Mouse (Mus musculus): ENCODE measurements at regions not wholly inside any gene's neighbourhood (a gene's known extent, or its start where the extent isn't known, plus 50 kb on each side); places are given as distances from the start of the nearest gene placed in this dataset.
A peak's percentile ranks its signal among the peaks of the same experiment; 100 is the strongest.
"Not testable (repeated sequence)": the region's sequence is repeated elsewhere in the genome, so short reads cannot be mapped to it uniquely, and the experiment has no call there.

DNA sequence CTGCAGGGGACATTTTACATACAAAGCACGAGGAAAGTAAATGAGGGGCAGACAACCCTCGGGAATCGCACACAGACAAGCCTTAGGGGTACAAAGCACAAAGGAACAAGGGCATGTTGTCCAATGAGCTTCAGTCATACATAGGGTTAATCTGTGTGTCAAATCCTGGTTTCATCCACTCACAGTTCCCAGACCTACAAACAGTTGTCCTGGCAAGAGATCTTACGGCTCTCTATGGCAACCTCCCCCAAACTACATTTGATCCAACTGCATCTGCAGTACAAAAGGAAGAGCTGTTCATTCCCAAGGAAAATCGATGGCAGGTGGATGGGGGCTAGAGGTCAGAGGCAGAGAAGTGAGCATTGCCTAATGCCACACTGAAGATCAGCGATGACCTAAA is 413.9 kb downstream of the Med10 start:
- H3K9ac ChIP-seq, result no peak overlapping the region
- no peak overlapping the region for H3K27ac ChIP-seq
- WGBS, result 77% methylated on average over 6 of the region's 6 CpGs
- no peaks in the 10 kb centered on the region for H3K27me3 ChIP-seq
- ATAC-seq (ENCODE audit: low FRiP score, low read depth), result no peak
- H3K4me2 ChIP-seq (replicated peaks), result no peak overlapping the region
- no peaks in the 10 kb centered on the region for H3K9me3 ChIP-seq
- H3K4me3 ChIP-seq, result no peak overlapping the region
- no peaks in the 10 kb centered on the region for H3K36me3 ChIP-seq
- H3K4me1 ChIP-seq, result peaks cover 8% of the 10 kb centered on the region; the same call in 1 of the 2 replicates

DNA sequence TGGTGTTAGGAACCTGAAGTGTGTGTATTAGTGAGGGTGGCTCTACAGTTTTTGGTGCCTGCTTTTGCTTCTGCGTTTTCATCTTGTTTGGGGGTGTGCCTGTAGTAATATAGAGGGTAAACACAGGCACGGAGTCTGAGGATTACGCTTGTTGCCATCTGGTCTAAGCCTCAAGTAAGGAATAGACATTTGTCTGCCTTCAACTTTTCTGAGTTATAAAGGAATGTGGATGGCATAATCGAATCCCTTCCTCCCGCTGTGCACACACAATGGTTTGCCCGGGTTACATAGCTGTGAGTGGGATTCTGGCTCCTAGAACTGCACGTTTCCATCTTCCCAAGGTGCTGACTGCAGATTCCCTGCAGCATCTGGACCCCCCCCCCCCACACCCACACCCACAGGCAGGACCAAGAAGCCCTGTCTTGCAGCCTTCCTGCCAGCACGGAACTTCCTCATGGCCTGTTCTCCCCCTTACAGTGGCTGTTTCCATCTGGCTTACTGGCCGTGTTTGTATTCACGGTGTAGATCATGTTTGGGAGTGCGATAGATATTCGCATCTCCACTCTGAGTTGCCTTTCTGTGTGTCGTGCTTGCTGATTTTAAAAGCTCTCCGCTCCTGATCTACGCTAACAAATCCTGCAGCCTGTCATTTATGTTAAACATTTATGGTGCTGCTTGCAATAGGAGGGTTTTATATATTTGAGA is 415.4 kb downstream of the Med10 start:
- no peaks in the 10 kb centered on the region for H3K36me3 ChIP-seq
- H3K4me1 ChIP-seq, result peaks cover 8% of the 10 kb centered on the region; the same call in 1 of the 2 replicates
- H3K27ac ChIP-seq, result no peak overlapping the region
- no peaks in the 10 kb centered on the region for H3K9me3 ChIP-seq
- H3K4me2 ChIP-seq (replicated peaks), result no peak overlapping the region
- H3K9ac ChIP-seq, result no peak overlapping the region
- H3K27me3 ChIP-seq, result no peaks in the 10 kb centered on the region
- no peak overlapping the region for H3K4me3 ChIP-seq
- ATAC-seq (ENCODE audit: low FRiP score, low read depth), result no peak
- 69% methylated on average over 15 of the region's 15 CpGs for WGBS

DNA sequence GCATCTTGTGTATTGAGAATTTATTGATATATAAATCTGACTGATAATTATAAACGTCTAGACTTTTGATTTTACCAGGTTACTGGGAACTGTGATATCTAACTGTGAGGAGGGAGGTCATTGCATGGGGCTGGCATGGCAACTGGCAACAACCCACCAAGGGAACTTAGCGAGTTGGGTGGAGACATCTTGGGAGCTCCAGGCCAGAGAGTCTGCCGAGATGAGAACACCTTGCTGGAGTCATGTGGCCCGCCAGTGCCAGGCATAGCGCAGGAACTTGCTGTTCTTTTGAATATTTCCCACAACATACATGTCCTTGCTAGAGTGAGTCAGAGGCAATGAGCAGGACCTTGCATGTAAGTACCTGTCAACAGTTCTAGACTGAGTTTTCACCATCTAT is 413.9 kb downstream of the Ice1 start:
- H3K4me3 ChIP-seq, result no peak overlapping the region
- H3K36me3 ChIP-seq, result no peaks in the 10 kb centered on the region
- ATAC-seq (ENCODE audit: low FRiP score, low read depth), result no peak
- no peaks in the 10 kb centered on the region for H3K9me3 ChIP-seq
- 85% methylated on average over 5 of the region's 5 CpGs for WGBS
- H3K9ac ChIP-seq, result no peak overlapping the region
- no peak overlapping the region for H3K27ac ChIP-seq
- H3K4me2 ChIP-seq (replicated peaks), result no peak overlapping the region
- no peaks in the 10 kb centered on the region for H3K27me3 ChIP-seq
- H3K4me1 ChIP-seq, result no peaks in the 10 kb centered on the region

DNA sequence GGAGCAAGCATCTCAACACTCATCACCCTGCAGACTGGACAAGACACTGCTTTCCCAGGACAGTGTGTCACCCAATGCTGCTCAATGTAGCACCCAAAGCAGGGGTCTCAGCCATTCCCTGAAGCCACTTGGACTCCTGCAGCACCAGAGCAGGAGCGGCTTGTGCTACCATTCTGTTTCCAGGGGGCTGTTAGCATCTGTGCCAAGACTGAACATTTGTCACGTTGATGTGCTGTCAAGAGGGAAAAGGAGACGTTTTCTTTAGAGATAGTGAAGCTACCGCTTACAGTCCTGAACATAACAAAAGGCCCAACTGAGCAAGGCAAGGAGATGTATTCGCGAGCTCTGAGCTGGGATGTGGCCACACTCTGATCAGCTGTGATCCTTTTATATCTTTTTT is 410.3 kb downstream of the Ice1 start:
- no peak overlapping the region for H3K27ac ChIP-seq
- no peaks in the 10 kb centered on the region for H3K4me1 ChIP-seq
- 82% methylated on average over 6 of the region's 6 CpGs for WGBS
- no peak overlapping the region for H3K9ac ChIP-seq
- no peaks in the 10 kb centered on the region for H3K36me3 ChIP-seq
- H3K27me3 ChIP-seq, result no peaks in the 10 kb centered on the region
- no peaks in the 10 kb centered on the region for H3K9me3 ChIP-seq
- H3K4me3 ChIP-seq, result no peak overlapping the region
- H3K4me2 ChIP-seq (replicated peaks), result no peak overlapping the region
- ATAC-seq (ENCODE audit: low FRiP score, low read depth), result no peak

DNA sequence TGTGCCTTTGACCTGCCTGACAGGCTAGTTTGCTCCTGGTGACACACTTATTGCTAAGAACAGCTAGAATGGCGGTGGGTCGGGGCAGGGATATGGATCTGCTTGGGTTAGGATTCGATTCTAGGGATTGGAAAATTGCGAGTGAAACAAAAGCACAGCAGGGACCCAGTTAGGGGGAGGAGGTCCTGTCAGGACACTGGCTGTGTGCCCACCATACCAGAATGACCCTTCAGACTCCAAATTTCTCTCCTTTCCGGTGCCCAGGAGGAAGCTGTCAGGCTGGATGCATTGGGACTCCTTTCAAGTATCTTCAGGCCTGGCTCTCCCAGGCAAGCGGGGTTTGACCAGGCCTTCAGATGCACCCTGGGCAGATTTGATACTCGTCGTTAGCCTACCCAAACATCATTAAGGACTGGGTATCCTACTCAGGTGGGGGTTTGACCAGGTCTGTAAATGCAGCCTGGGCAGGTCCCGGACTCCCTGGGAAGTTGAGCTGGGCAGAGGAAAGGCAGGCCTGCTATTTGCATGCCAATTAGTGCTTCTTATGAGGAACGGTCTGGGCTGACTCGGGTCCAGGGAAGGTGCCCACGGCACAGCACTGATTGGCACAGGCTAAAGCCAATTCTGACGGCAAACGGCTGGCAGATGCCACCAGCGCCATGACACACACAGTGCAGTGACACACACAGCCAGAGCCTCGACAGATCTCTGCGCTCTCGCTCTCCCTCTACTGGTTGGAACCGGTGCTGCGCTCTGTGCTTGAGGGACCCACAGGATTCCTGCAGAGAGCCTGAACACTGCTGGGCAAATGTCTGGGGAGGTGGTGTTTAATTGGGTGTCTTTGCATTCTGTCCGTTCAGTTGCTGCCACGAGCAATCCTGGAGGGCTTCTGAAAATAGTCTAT is 403.3 kb downstream of the Ice1 start:
- 38% methylated on average over 22 of the region's 22 CpGs for WGBS
- Histone ChIP-seq H3K27me3 (peaks cover 3% of the 10 kb centered on the region; the same call in 1 of the 2 replicates), H3K4me2 (replicated peaks) (peak overlapping the region; percentile 48), H3K4me3 (no peak overlapping the region), H3K4me1 (no peaks in the 10 kb centered on the region), H3K9ac (no peak overlapping the region), H3K27ac (no peak overlapping the region), H3K36me3 (no peaks in the 10 kb centered on the region), H3K9me3 (no peaks in the 10 kb centered on the region)
- ATAC-seq (ENCODE audit: low FRiP score, low read depth), result peak; percentile 72

DNA sequence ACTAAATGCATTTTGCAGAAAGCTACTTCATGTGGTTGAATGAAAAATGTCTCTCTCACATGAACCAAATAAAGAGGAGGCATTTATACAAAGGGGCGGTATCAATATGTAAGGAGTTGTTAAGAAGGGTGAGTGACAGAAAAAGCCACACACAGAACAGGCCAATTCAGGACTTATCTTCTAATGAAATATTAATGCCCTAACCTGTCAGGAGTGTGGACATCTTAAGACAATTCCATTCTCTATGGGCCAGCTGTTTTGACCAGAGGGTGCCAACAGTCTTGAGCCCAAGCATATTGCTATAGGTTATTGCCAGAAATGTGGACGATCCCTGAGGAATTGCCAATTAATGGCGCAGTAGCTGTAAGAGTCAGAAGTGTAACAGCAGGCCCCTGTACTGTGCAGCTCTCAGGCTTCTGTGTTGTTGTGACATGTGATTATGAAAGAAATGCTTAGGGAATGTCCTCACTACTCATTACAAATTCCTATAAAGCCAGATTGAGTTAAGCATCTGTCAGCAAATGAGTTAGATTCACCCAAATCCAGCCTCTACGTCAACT is 393.8 kb downstream of the Ice1 start:
- H3K4me2 ChIP-seq (replicated peaks), result no peak overlapping the region
- no peaks in the 10 kb centered on the region for H3K36me3 ChIP-seq
- no peaks in the 10 kb centered on the region for H3K9me3 ChIP-seq
- no peaks in the 10 kb centered on the region for H3K27me3 ChIP-seq
- no peak for ATAC-seq (ENCODE audit: low FRiP score, low read depth)
- no peak overlapping the region for H3K4me3 ChIP-seq
- H3K9ac ChIP-seq, result no peak overlapping the region
- H3K27ac ChIP-seq, result no peak overlapping the region
- 91% methylated on average over 4 of the region's 4 CpGs for WGBS
- no peaks in the 10 kb centered on the region for H3K4me1 ChIP-seq

DNA sequence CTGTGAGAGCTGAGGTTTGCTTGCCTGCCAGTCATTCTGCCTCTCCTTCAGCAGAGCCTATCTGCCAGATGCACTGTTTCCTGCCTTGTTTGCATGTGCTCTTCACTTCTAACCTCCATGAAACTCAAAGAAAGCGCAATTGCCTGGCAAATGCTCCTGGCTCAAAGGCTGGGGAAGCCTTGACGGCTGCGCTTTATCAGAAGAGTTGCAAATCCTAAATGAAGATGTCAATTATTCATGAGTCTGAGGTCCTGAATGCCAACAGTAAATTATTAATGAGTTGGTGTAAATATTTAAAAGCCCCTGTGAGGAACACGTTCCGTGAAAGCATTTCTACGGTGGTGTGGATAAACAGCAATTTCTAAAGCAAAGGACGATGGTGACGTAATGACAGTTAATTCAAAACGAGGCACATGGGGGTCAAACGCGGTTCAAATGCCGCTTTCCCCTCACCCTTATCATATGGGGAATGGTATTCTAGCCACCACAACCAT is 377.4 kb downstream of the Ice1 start:
- Histone ChIP-seq H3K9ac (no peak overlapping the region), H3K36me3 (no peaks in the 10 kb centered on the region), H3K27ac (no peak overlapping the region), H3K9me3 (no peaks in the 10 kb centered on the region), H3K4me3 (no peak overlapping the region), H3K4me2 (replicated peaks) (peak overlapping the region; percentile 21; the same call in 1 of the 2 replicates), H3K27me3 (no peaks in the 10 kb centered on the region), H3K4me1 (peaks cover 8% of the 10 kb centered on the region)
- 50% methylated on average over 12 of the region's 12 CpGs for WGBS
- ATAC-seq (ENCODE audit: low FRiP score, low read depth), result no peak

DNA sequence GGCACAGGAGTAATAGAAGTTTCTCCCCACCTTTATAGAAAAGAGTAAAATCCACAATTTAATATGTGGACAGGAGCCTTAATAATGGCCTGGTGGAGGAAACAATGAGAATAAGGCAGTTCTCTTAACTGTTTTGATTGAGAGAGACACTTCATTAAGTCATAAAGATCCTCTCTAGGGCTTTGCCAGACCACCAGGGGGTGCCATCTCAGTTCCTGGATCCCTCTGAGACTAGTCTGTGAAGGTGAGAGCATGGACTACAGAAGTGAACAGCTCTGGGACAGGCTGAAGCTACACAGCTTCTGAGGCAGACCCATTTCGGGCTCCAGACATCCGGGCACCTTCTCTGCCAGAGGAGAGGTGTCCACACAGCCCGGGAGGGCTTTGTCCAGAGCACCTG is 373.8 kb downstream of the Ice1 start:
- no peak for ATAC-seq (ENCODE audit: low FRiP score, low read depth)
- Histone ChIP-seq H3K4me3 (no peak overlapping the region), H3K36me3 (no peaks in the 10 kb centered on the region), H3K4me1 (peaks cover 8% of the 10 kb centered on the region), H3K9ac (no peak overlapping the region), H3K27ac (no peak overlapping the region), H3K4me2 (replicated peaks) (no peak overlapping the region), H3K27me3 (no peaks in the 10 kb centered on the region), H3K9me3 (no peaks in the 10 kb centered on the region)
- 90% methylated on average over 3 of the region's 3 CpGs for WGBS

DNA sequence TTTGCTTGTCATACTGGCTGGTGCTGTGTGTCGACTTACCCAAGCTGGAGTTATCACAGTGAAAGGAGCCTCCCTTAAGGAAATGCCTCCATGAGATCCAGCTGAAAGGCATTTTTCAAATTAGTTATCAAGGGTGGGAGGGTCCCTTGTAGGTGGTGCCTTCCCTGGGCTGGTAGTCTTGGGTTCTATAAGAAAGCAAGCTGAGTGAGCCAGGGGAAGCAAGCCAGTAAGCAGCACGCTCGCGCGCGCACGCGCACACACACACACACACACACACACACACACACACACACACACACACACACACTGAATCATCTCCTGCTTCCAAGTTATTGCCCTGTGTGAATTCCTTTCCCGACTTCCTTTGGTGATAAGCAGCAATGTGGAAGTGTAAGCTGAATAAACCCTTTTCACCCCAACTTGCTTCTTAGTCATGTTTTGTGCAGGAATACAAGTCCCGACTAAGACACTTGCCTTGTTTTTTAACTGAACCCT is 360.5 kb downstream of the Ice1 start:
- H3K27me3 ChIP-seq; H3K36me3 ChIP-seq; H3K27ac ChIP-seq; H3K4me2 ChIP-seq (replicated peaks); H3K9ac ChIP-seq; H3K9me3 ChIP-seq; ATAC-seq (ENCODE audit: low FRiP score, low read depth); H3K4me3 ChIP-seq: not testable (repeated sequence)
- WGBS, result 85% methylated on average over 10 of the region's 10 CpGs
- H3K4me1 ChIP-seq, result peaks cover 10% of the 10 kb centered on the region; the same call in 1 of the 2 replicates

DNA sequence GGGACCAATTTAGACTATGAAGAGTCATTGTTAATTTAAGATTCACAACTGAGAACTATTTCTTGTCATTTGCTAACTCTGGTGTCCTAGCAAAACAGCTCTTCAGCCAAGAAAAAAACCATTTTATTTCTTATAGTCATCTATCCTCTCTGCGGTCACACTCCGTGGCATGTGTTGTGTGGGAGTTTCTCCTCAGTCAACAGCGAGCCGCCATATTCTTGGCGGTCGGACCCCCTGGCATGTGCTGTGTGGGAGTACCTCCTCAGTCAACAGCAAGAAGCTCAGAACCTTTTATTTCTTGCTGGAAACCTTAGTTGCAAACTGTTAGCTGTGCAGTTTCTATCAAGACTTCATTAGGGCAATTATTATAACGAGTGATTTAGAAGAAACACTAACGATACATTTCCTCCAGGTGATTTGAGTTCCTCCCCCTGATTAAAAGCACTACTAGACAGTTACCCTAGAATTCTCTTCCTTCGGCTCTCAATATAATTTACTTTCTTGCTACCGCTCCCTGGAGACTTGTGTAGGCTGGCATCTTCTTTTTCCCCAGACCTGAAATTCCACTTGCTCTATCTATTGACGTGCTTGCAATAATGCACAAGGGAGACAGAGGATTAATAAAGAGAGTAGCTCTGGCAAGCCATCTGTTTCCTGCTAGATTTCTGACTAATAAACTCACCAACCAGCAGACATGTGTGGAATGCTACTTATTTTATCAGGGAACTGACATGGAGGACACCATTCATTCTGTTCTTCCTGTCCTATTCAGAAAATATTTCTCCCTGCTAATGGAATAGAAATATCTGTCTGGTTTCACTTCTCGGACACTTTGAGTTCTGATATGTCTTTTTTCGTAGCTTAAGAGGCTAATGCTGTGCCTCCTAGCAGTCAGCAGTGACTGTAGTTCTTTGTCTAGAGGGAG is 359.5 kb downstream of the Ice1 start:
- no peak overlapping the region for H3K9ac ChIP-seq
- ATAC-seq (ENCODE audit: low FRiP score, low read depth), result no peak
- no peaks in the 10 kb centered on the region for H3K27me3 ChIP-seq
- H3K9me3 ChIP-seq, result no peaks in the 10 kb centered on the region
- WGBS, result 58% methylated on average over 13 of the region's 13 CpGs
- H3K36me3 ChIP-seq, result no peaks in the 10 kb centered on the region
- H3K4me3 ChIP-seq, result no peak overlapping the region
- H3K4me1 ChIP-seq, result peaks cover 15% of the 10 kb centered on the region; the same call in 1 of the 2 replicates
- no peak overlapping the region for H3K27ac ChIP-seq
- H3K4me2 ChIP-seq (replicated peaks), result no peak overlapping the region

DNA sequence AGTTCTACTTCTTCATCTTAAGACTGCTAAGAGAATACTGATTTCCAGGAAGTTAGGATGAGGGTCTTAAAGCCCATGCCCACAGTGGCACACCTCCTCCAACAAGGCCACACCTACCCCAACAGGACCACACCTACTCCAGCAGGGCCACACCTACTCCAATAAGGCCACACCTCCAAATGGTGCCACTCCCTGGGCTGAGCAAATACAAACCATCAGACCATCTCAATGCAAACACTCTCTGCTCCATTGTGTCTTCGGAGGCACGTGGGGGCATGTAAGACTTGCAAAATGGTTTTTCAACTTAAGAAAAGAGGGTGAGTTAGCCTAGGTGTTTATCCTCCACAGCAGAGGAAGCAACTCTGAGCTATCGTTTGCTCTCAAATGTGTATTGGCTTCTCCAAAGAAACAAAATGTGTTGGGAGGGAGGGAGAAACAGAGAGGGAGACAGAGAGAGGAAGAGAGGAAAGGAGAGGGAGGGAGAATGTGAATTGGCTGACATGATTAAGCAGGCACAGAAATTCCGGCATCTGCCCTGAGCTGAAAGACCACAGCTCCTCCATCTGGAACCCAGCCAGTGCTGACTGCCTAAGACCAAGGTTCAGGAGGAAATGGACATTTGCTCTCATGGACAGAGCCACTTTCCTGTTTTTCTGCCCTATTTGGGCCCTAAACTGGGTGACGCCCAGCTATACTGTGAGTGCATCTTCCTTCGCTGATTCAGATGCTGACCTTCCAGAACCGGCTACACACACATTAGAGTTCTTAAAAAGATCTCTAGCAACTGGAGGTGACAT is 356.2 kb downstream of the Ice1 start:
- Histone ChIP-seq H3K9ac (no peak overlapping the region), H3K4me2 (replicated peaks) (no peak overlapping the region)
- no peak for ATAC-seq (ENCODE audit: low FRiP score, low read depth)

More for the DNA sequence above, 356.2 kb downstream of the Ice1 start:
- H3K9me3 ChIP-seq, result no peaks in the 10 kb centered on the region
- no peaks in the 10 kb centered on the region for H3K27me3 ChIP-seq
- peaks cover 26% of the 10 kb centered on the region for H3K4me1 ChIP-seq
- no peak overlapping the region for H3K27ac ChIP-seq
- no peak overlapping the region for H3K4me3 ChIP-seq
- WGBS, result 69% methylated on average over 7 of the region's 7 CpGs
- H3K36me3 ChIP-seq, result no peaks in the 10 kb centered on the region
